Mouse (Mus musculus): ENCODE measurements at regions not wholly inside any gene's neighbourhood (a gene's known extent, or its start where the extent isn't known, plus 50 kb on each side); places are given as distances from the start of the nearest gene placed in this dataset.

- no peak for DNase-seq (ENCODE audit: low spot score in 2 of 2)
Measured at GRCm38 (mm10) chr12:52368034-52368433, 135.7 kb upstream of the Arhgap5 start.

GRCm38 (mm10) chr12:52368466-52368865 lies 135.3 kb upstream of the Arhgap5 start:
- no peak for DNase-seq (ENCODE audit: low spot score in 2 of 2)

GRCm38 (mm10) chr12:52370153-52370710 lies 133.5 kb upstream of the Arhgap5 start:
- DNase-seq (ENCODE audit: low spot score in 2 of 2): no peak

GRCm38 (mm10) chr12:52375116-52375515 lies 128.7 kb upstream of the Arhgap5 start:
- DNase-seq (ENCODE audit: low spot score in 2 of 2): no peak

GRCm38 (mm10) chr12:52376692-52377462 lies 126.9 kb upstream of the Arhgap5 start:
- no peak for DNase-seq (ENCODE audit: low spot score in 2 of 2)

- no peak for DNase-seq (ENCODE audit: low spot score in 2 of 2)
Measured at GRCm38 (mm10) chr12:52377463-52377848, 126.3 kb upstream of the Arhgap5 start.

- no peak for DNase-seq (ENCODE audit: low spot score in 2 of 2)
Measured at GRCm38 (mm10) chr12:52379245-52379644, 124.5 kb upstream of the Arhgap5 start.

GRCm38 (mm10) chr12:52379960-52380359 lies 123.8 kb upstream of the Arhgap5 start:
- no peak for DNase-seq (ENCODE audit: low spot score in 2 of 2)

GRCm38 (mm10) chr12:52381161-52381967 lies 122.4 kb upstream of the Arhgap5 start:
- no peak for DNase-seq (ENCODE audit: low spot score in 2 of 2)

- DNase-seq (ENCODE audit: low spot score in 2 of 2): no peak
Measured at GRCm38 (mm10) chr12:52381968-52382325, 121.8 kb upstream of the Arhgap5 start.

GRCm38 (mm10) chr12:52382832-52383580 lies 120.8 kb upstream of the Arhgap5 start:
- no peak for DNase-seq (ENCODE audit: low spot score in 2 of 2)

- no peak for DNase-seq (ENCODE audit: low spot score in 2 of 2)
Measured at GRCm38 (mm10) chr12:52389552-52389951, 114.2 kb upstream of the Arhgap5 start.

- no peak for DNase-seq (ENCODE audit: low spot score in 2 of 2)
Measured at GRCm38 (mm10) chr12:52390242-52390641, 113.5 kb upstream of the Arhgap5 start.

GRCm38 (mm10) chr12:52392636-52393035 lies 111.1 kb upstream of the Arhgap5 start:
- no peak for DNase-seq (ENCODE audit: low spot score in 2 of 2)

- DNase-seq (ENCODE audit: low spot score in 2 of 2): no peak
Measured at GRCm38 (mm10) chr12:52393981-52394718, 109.6 kb upstream of the Arhgap5 start.

- DNase-seq (ENCODE audit: low spot score in 2 of 2): no peak
Measured at GRCm38 (mm10) chr12:52394719-52395062, 109.1 kb upstream of the Arhgap5 start.

GRCm38 (mm10) chr12:52395111-52395510 lies 108.7 kb upstream of the Arhgap5 start:
- DNase-seq (ENCODE audit: low spot score in 2 of 2): no peak

GRCm38 (mm10) chr12:52396178-52396841 lies 107.5 kb upstream of the Arhgap5 start:
- DNase-seq (ENCODE audit: low spot score in 2 of 2): peak; percentile 27 to 41

GRCm38 (mm10) chr12:52397718-52398510 lies 105.9 kb upstream of the Arhgap5 start:
- DNase-seq (ENCODE audit: low spot score in 2 of 2): no peak

- DNase-seq (ENCODE audit: low spot score in 2 of 2): no peak
Measured at GRCm38 (mm10) chr12:52398511-52398975, 105.2 kb upstream of the Arhgap5 start.
